Mouse (Mus musculus) lung, postnatal 0 days (tissue): ENCODE measurements around the gene Tcf12.

Experiments
- CTCF ChIP-seq: IDR thresholded peaks from 2 replicates; pipeline ENCODE4 v1.5.1; 2016; ENCODE audit warnings: antibody characterized with exemption, mild to moderate bottlenecking
- EP300 ChIP-seq: IDR thresholded peaks from 2 replicates; pipeline ENCODE4 v1.6.1; 2016; ENCODE audit warnings: antibody characterized with exemption, mild to moderate bottlenecking, control low read depth

DNA sequence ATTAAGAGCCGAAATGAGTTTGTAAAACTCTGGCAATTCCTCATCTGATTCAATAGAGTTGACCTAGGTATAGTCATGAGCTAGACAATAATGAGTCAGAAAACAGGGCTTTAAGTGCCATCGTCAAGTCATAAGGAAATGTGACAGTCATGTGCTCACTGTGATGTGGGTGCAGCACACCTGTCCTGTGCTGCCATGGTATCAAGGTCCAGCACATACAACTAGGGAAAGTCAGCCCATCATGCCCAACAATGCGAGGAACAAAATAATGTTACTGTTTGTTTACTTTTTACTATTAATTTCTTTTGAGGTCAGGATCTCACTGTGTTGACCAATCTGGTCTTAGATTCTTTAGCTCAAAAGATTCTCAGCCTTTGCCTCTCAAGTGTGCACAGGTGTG is 130.6 kb downstream of the Tcf12 start:
- TF ChIP-seq EP300 (no peak), CTCF (no peak)
